Mouse (Mus musculus): ENCODE measurements at regions not wholly inside any gene's neighbourhood (a gene's known extent, or its start where the extent isn't known, plus 50 kb on each side); places are given as distances from the start of the nearest gene placed in this dataset.
"Not testable (repeated sequence)": the region's sequence is repeated elsewhere in the genome, so short reads cannot be mapped to it uniquely, and the experiment has no call there.

DNA sequence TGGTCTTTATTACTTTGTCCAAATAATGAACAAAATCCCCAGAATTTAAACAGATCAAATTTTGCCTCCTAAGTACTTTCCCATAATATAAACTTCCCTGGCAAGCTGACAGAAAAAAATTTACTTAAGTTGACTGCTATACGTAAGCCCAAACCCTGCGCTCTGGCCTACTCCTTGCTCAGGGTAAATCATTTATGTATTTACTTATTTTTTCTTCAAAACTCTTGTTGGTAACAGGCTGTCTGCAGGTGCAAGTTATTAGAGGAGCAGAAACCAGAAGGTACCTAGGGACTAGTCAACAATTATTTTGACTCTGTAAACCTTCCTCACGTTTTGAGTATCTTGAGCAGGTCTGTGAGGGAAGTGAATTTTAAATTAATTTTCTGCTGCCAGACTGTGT, 2615.7 kb downstream of the Poteg start:
- no peak for DNase-seq (ENCODE audit: low read depth)

DNA sequence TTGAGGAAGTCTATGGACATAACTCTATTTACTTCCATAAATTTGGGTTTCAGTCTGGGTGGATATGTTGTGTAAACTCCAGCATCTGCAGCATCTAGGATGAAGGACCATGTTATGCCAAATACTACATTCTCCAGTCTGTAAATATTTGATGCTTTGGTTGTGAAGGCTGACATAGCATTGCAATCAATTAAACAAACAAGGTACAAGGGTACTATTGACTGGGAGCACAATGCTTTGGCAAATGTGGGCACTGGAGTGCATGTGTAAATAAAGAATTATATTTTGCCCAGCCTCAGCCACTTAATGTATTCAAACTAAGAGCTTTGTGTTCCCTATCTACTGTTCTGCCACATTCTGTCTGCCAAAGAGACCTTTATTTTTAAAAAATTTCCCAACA, 2630.3 kb downstream of the Poteg start:
- DNase-seq (ENCODE audit: low read depth) = no peak

DNA sequence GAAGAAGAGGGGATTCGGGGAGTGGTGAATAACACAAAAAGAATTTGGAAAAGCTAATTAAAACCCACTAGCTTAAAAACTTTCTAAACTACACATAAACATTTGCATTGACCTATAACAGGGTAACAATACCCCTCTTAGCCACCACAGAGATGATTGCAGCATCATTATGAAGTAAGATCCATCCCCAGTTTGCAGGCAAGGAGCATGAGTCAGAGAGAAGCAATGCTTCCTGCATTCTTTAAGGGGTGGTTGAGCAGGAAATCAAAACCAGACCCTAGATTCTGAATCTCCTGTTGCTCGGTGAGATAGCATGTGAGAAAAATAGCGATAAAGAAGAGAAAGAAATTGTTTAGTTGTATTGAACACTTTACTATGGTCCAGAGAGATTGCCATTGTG, 2680.3 kb downstream of the Poteg start:
- no peak for DNase-seq (ENCODE audit: low read depth)

DNA sequence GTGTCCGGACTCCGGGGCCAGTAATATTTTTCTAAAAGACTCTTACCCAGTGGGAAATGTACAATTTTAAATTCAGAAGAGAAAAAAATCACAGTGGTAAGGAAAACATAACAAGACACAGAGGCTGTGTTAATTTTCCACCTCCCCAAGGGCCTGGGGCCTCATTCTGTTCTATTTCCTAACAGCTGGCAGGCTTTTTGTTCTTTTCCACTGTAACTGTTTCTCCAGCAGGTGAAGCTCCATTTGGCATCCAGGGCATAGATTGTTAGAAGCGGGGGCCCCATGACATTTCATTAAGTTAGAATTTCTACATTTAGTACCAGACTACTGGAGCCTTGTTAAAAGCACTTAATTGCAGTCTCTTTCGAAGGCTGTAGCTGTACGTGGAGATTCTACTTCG, 2687.5 kb downstream of the Poteg start:
- DNase-seq (ENCODE audit: low read depth) = no peak

DNA sequence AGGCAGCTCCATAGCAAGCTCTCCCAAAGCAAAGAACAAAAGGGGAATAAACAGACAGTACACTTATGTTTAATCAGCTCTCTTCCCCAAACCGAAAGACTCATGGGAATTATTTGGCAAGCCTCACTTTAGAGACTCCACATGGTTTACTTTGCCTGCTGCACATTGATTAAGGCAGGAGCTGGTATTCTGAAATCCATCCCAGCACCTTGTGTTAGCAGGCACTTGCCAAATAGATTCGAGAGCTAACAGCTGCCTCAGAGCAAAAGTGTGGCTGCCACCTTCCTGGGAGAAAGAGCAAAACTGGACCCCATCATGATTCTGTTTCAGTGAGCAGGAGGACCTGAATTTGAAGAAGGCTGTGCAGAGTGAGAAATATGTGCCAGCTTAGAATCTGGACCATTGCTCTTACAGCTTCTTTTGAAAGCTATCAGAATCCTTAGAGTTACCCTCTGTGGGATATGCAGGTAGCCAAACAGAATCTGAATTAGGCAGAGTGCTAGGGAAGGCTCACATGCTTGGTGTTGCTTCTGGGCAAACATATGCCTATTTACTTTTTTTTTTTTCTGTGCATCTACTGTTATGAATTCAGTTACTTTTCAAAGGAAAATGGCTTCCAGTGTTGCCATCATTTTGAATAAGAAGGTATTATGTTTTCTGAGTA, 2703.8 kb downstream of the Poteg start:
- DNase-seq (ENCODE audit: low read depth) = no peak

DNA sequence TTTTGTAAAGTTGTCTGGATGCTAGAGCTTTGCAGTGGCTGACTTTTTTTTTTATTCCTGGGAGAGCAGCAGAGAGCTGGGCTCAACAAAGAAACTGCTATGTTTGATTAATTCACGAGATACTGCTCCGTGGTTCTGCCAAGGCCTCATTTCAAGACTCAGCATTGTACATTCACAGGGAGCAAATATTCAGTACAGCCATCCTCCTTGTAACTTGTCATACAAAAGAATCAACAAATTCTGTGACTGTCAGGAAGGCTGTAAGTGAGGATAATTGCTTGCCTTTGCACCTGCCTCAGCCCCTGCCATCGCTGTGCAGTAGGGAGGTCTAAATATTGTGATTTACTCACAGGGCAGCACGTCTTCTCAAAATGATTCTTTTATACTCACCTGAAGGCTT, 2705.5 kb downstream of the Poteg start:
- no peak for DNase-seq (ENCODE audit: low read depth)

DNA sequence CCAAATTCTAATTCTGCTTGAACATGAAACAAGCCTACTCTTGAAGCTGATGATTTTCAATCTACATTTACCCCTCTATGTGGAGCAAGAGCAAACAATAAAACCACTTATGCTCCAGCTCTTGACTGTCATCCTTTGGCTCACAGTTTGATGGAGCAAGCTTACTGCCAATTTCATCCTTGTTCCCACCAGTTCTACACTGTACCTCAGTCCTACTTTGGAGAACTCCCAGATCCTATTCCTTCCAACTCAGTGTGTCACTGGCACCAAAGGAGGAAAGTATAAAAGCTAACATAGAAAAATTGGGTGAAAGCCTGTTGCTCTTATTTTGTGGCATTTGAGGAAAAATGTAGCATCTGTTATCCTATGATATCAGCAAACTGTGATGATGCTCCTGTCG, 2724.4 kb downstream of the Poteg start:
- DNase-seq (ENCODE audit: low read depth) = no peak

DNA sequence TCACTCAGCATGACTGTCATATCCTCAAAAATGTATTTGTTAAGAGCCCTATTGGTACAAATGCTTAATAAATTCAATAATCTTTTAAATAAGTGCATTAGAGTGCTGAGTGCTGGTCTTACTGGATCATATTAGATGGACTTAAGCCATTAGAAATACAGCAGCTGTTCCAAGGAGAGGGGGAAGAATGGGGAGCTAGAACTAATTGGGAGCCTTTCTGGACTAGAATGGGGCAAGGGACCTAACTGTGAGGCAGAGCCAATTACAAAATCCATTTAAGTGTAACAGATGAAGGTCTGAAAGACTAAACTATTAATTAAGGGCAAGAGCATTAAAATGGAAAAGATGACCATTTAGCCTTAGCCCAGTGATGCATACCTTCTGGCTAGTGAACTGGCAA, 2755.3 kb downstream of the Poteg start:
- DNase-seq (ENCODE audit: low read depth) = not testable (repeated sequence)

DNA sequence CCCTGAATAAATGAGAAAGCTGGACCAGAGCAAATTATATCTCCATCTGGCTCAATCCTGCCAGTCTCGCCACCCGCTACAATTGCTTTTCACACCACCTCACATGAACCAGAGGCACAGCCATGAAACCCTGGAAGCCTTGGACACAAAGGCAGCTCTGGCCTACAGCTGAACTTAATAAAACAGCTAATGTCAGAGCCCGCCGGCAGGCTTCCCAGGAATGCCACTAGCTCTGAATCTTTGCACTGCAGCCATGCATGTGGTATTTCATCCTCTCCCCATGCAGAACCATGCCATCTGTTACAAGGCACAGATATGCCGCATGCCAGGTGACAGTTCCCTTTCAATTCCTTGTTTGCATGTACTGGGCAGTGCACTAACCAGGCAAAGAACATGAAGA, 2779.9 kb downstream of the Poteg start:
- no peak for DNase-seq (ENCODE audit: low read depth)

DNA sequence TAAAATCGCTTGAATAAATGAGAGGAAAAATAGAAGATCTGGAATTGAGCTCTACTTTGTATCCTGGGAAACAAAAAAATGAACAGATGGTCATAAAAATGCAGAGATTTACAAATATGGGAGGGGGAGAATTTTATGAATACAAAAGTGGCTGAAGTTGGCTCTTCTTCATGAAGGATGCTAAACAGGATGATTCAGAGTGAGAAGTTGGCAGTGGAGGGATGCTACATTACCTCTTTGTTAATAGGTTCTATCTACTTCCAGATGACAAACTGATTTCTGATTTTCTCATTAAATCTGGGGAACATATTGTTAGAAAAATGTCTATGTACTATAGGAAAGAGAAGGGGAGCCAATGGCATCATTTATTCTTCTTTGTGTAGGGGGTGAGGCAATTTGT, 2785.8 kb downstream of the Poteg start:
- DNase-seq (ENCODE audit: low read depth) = no peak

DNA sequence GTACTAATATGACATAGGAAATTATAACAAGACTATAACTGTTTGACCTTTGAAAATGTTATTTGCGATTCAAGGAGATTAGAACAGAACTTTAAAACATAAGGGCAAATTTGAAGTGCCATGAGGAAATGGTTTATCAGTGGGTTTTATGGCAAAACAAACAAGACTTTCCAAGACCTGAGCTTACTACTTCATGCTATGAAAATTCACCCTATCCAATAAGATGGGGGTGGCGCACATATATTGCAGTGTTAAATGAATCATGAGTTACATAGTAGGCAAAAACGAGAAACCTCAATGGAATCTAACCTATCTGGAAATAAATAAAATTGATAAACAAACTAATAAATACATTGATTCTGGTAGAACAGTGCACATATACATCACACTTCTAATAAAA, 2804.3 kb downstream of the Poteg start:
- DNase-seq (ENCODE audit: low read depth) = no peak

DNA sequence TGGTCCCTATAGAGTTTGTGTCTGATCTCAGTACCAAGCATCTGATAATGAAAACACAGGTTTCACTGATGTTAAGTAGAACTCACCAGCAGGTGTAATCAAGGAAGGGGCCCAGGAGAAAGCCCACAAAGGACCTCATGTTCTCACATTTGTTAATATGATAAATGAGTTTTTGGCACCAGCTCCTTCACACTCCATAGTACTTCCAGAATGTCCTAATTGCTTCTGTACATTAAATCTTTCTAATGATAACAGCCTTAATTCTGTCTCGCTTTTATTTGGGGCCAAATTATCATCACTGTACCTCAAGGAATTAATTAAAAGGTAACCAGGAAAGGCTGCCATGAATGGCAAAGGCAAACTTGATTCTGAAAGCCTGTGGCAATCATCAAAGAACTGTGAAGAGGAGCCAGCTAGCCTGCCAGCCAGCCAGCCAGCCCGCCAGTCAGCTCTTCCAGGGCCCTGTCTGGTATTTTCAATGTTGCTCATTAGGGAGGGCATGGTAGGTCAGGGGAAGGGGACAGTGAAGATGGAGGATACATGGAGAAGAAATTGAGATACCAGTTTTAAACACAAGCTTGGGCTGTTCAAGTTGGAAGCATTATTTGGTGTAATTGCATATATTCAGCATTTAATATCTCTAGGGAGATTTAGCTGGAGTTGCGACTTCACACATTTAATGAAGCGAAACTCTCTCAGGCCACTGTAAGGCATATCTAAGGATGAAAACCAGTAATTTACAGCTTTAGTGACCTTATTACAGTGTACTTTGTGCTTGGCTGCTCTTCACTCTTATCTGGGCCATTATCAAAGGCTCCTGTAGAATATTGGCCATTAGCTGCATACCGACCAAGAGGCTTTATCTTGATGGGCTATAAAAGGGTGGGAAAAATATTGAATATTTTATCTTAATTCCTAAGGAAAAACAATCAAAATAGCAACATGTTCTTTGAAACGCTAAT, 2822.8 kb downstream of the Poteg start:
- no peak for DNase-seq (ENCODE audit: low read depth)

DNA sequence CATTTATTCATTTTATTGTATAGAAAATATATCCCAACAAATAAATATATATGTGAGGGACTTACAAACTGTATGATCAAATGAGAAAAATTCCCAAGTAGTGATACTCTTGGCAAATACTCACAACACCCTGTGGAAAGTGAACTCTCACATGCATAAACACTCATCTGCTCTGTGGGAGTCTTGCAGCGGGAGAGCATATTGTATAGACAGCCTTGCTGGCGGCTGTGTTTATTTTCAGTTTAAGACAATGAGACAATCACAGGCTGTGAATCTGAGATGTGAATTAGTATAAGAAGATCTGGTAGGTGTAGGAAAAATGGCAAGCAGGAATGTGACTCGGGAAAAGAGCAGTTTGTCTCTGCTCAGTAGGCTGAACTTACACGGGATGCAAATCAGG, 2841.7 kb downstream of the Poteg start:
- no peak for DNase-seq (ENCODE audit: low read depth)

DNA sequence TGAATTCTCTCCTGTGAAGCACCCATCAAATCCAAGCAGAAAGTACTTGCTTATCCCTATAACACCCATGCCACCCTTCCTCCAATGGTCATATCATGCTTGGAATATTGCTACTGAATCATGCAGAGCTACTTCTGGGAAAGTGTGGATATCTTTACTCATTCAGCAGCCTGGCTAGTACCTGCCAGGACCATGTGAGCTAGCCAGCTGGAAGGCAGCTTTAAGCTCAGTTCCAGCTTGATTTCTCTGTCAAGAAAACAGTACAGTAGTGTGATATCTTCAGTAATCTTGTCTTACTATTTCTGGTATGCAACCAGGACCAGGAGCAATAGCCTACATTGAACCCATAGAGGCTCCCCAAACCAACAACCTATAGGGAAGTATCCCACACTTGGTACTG, 2883.7 kb downstream of the Poteg start:
- no peak for DNase-seq (ENCODE audit: low read depth)

DNA sequence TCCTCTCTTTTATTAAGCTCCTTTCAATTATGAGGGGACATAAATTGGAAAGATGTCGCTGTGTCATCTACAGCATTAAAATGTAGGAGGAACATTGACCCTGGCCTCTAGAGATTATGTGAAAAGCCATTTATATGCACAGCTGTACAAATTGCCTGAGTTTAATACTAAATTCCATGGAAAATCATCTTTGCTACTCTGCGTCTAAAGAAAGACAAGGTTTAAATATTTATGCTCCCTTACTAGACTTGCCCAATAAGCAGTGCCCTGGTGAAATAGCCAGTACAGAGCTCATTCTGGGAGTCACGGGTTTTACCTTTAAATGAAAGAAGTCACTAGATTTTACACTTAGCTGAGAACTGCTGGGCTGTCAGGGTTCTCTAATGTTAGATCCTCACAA, 2885.9 kb downstream of the Poteg start:
- no peak for DNase-seq (ENCODE audit: low read depth)

DNA sequence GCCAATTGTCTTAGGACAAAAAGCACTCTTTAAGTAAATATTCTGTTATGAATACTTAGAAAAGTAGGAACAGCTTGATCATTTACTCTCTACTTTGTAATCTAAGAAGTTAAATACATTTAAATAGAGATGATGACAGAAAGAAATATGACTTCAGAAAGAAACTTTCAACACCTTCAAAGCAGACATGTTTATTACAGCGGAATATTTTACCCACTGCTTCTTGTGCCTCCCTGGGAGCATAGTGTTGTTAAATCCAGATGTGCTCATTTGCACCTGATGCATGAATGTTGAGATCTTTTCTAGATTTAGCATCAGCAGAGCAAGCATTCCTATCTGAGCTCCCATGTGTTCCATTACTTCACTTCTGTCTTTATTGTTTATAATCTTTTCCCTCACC, 2912.0 kb downstream of the Poteg start:
- no peak for DNase-seq (ENCODE audit: low read depth)

DNA sequence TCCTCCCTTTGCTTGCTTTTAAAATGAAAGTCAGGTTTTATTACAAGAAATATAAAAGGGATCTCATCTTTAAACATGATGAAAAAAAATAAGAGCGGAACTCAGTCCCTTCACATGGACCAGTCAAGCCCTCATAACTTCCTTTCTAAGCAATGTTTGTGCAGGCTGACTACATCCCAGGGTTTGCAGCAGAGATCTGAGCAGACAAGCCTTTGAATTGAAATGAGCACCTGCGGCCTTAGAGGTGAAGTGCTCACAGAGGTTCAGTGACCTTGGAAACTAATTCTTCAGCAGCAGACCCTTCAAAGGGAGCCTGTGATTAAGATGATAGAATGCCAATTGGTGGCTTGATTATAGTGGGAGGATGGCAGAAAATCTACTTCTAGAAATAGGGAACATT, 2918.3 kb downstream of the Poteg start:
- DNase-seq (ENCODE audit: low read depth) = no peak

DNA sequence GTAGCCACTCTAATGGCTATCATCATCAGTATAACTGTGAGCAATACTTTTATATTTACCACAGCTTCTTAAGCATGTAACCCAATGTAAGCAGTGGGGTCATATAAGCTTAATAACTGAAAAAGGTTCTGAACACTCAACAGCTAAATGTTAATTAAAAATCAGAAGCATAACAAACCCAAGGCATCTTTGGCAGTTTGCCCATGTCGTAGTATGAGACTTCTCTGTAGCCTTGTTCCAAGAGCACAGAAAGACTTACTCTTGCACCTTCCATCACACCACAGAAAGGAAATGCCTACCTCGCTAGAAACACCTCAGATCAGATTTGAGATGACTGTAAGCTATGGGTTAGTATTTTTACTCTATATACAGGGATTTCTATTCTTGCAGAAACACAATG, 2944.5 kb downstream of the Poteg start:
- no peak for DNase-seq (ENCODE audit: low read depth)

DNA sequence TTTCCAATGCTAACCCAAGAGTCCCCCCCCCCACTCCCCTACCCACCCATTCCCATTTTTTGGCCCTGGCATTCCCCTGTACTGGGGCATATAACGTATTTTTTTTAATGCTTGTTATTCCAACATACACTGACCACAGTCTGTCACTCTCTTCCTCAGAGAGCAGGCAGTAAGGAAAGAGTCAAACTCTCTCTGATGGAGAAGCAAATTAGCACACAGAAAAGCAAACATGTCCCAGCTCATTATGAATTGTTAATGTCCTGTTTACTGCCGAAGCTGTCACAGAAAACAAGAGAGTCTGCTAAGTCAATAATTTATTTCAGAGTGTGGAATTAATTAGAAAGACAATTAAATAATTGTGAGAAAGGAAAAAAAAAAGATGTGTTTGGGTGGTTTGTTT, 2989.1 kb upstream of the 5930422O12Rik start:
- DNase-seq (ENCODE audit: low read depth) = no peak

DNA sequence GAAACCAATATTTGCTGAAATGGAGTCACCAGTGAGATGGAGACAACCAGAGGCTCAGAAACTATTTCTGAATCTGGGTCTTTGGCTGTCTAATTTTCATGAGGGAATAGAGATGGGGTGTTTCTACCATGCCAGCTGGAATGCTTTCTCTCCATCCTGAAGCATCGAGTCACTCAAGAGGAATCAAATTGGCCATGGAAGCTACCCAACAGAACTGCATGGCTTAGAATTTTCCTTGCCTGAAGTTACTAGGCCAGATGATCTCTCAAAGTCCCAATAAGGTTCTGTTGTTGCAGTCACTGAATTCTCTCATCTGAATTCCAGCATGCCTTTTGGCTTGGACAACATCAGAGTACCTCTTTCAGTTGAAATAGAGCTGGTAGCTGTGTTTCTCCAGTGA, 2986.7 kb upstream of the 5930422O12Rik start:
- no peak for DNase-seq (ENCODE audit: low read depth)

DNA sequence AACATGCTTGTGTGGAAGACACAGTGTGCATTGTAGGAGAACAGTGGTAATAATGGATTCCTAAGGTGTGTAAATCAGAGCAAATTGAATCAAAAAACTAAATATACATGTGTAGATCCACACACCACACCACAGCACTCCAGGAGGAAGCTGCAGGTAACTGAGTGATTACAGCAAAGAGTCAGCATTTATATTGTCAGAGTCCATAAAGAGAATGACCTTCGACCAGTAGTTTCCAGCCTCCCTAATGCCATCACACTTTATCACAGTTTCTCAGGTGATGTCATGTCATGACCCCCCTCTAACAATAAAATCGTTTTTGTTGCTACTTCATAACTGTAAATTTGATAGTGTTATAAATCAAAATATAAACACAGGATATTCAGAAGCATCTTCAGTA, 2984.6 kb upstream of the 5930422O12Rik start:
- DNase-seq (ENCODE audit: low read depth) = no peak

DNA sequence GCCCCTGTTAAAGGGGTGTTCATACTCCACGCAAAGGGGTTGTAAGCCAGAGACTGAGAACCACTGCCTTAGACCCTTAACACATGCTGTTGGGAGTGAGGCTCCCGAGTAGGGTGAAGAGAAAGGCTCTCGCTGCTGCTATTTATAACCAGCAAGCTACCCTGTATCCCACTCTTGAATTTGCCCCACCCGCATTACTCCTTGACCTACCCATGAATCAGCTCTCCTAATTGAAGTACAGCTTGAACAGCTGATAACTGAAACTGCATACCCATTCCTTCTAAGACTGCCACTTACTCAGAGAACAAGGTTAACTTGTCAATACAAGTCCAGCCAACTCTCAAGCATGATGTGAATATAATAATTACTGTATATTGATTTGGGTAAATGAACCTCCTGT, 2984.2 kb upstream of the 5930422O12Rik start:
- DNase-seq (ENCODE audit: low read depth) = no peak

DNA sequence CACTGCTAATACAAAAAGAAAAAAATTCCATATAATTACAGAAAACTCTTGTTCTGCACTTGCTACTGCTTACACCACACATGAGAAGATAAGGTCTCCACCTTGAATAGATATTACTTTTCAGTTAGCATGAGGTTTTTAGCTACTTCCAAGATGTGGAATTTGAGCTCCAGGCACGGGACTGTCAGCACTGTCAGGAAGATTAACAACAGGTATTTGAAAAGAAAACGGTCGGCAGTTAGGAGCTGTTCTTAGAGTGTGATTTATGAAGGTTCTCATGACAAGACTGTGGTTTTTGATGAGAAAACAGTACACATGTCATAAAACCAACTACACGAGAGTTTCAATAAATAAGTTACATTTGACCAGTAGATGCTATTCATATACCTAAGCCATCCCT, 2970.4 kb upstream of the 5930422O12Rik start:
- no peak for DNase-seq (ENCODE audit: low read depth)

DNA sequence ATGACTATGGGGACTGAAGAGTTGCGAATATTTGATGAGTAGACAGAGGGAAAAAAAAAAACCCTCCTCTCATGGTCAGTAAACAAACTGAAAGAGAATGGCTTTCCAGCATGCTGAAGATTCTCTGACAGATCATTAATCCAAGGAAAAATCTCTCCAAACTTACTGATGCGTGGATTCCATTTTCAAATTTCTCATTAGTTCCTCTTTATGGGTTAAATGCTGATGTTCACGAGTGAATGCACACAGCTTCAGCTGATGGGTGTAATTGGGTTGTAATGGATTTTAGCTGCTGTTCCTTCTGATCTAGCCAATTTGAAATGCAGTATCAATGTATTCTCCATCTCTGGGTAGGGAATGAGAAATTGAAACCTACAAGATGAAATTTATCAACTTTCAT, 2945.6 kb upstream of the 5930422O12Rik start:
- no peak for DNase-seq (ENCODE audit: low read depth)
